Mouse (Mus musculus) heart, embryonic 16.5 days (tissue): ENCODE measurements around the gene Eps8l3. TPM values are rescaled to one million over a fixed set of nuclear protein-coding genes. Genes with fewer than 3 reads are reported as not detected.

Experiments
- ATAC-seq: fragments of 200-750 bp; cut with Nextera tagmentation; replicated peaks from 2 replicates; pipeline ENCODE4 v1.8.0; 2017; ENCODE audit warnings: moderate number of reproducible peaks; ENCODE audit not compliant: insufficient read depth, low FRiP score; ENCODE audit errors: extremely low read depth
- H3K27ac ChIP-seq: fragments of 300-500 bp; sonication (generic); 2 replicates; pipeline ENCODE4 v1.5.1; 2014; ENCODE audit warnings: mild to moderate bottlenecking, low read length, control low read depth, moderate library complexity
- H3K27me3 ChIP-seq: fragments of 300-500 bp; sonication (generic); 2 replicates; pipeline ENCODE4 v1.6.1; 2014; ENCODE audit warnings: low read length, mixed read lengths; ENCODE audit not compliant: control insufficient read depth, insufficient read depth
- H3K36me3 ChIP-seq: fragments of 300-500 bp; sonication (generic); 2 replicates; pipeline ENCODE4 v1.6.1; 2014; ENCODE audit not compliant: control insufficient read depth, insufficient read depth
- H3K4me1 ChIP-seq: fragments of 300-500 bp; sonication (generic); 2 replicates; pipeline ENCODE4 v1.6.1; 2014; ENCODE audit warnings: low read length, mixed read lengths; ENCODE audit not compliant: control insufficient read depth, insufficient read depth
- H3K4me2 ChIP-seq: fragments of 300-500 bp; sonication (generic); 2 replicates; pipeline ENCODE4 v1.6.1; 2014; ENCODE audit warnings: low read depth, mild to moderate bottlenecking, control low read depth, low read length
- H3K4me3 ChIP-seq: fragments of 300-500 bp; sonication (generic); 2 replicates; pipeline ENCODE4 v1.5.1; 2014; ENCODE audit warnings: mild to moderate bottlenecking, control low read depth, low read length
- H3K9ac ChIP-seq: fragments of 300-500 bp; sonication (generic); 2 replicates; pipeline ENCODE4 v1.6.1; 2014; ENCODE audit warnings: low read length, control low read depth
- H3K9me3 ChIP-seq: fragments of 300-500 bp; sonication (generic); replicated peaks from 2 replicates; pipeline ENCODE4 v1.6.1; 2016; ENCODE audit warnings: low read length; ENCODE audit not compliant: control insufficient read depth
- WGBS: fragments of 180-500 bp; shearing (Covaris S2); extraction: QIAGEN DNeasy Blood & Tissue Kit; methylation state at CpG from one replicate; pipeline ENCODE4 v1.1.7; 2014; 5-methylcytosine and 5-hydroxymethylcytosine counted together
- polyA plus RNA-seq: library from polyadenylated mRNA; unstranded; fragments of >200 nt; fragmentation: Nextera tagmentation; extraction: Ambion mirVana; gene quantifications from 2 replicates; pipeline ENCODE4 v1.2.1, GENCODE M21; 2015

Eps8l3 gene
- polyA plus RNA-seq, 1 experiment from 2014 or later = 0.64 TPM

DNA sequence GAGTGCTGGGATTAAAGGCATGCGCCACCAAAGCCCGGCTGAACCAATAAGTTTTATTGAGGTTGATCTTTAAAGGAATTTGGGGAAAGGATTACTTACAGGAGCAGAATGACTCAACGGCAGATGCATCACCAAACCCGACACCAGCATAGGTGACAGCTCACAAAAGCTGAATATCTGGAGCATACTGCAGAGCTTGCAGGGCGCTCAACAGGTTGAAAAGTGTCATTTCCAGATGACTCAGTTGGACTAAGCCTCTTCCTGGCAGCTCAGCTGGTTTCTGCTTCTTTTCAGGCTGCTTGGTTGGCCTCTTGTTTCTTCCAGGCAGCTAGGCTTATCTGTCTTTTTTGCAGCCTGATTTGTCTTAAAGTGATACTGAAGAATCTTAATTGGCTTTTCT, 41.7 kb upstream of the Eps8l3 start:
- Histone ChIP-seq H3K27ac (no peak overlapping the region), H3K36me3 (no peaks in the 10 kb centered on the region), H3K4me1 (peaks cover 13% of the 10 kb centered on the region), H3K9me3 (no peaks in the 10 kb centered on the region), H3K27me3 (no peaks in the 10 kb centered on the region), H3K4me2 (no peak overlapping the region), H3K4me3 (no peak overlapping the region), H3K9ac (no peak overlapping the region)
- ATAC-seq = no peak
- 94% methylated on average over 5 of the region's 5 CpGs for WGBS

DNA sequence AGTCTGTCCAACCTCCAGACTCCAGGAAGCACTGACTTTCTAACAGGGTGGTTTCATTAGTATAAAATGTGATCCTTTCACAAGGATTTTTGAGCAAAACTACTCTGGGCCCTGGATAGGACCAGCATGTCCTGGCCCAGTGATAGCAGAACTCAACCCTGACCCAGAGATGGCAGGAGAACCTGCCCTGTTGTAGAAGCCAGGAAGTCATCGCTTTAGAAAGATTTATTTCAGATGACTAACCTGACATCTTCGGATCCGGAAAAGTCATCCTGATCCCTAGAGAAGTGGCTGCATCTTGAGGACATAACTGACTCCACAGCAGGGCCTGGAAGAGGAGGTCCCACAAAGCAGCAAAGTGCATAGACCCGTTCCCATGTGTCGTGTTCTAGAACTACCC, 37.2 kb upstream of the Eps8l3 start:
- no peaks in the 10 kb centered on the region; the same call in 1 of the 2 replicates for H3K27me3 ChIP-seq
- no peak overlapping the region for H3K9ac ChIP-seq
- H3K4me3 ChIP-seq = no peak overlapping the region
- WGBS = 90% methylated on average over 5 of the region's 5 CpGs
- peaks cover 7% of the 10 kb centered on the region for H3K4me1 ChIP-seq
- H3K27ac ChIP-seq = no peak overlapping the region
- no peaks in the 10 kb centered on the region for H3K36me3 ChIP-seq
- no peak overlapping the region for H3K4me2 ChIP-seq
- ATAC-seq = no peak
- no peaks in the 10 kb centered on the region for H3K9me3 ChIP-seq

DNA sequence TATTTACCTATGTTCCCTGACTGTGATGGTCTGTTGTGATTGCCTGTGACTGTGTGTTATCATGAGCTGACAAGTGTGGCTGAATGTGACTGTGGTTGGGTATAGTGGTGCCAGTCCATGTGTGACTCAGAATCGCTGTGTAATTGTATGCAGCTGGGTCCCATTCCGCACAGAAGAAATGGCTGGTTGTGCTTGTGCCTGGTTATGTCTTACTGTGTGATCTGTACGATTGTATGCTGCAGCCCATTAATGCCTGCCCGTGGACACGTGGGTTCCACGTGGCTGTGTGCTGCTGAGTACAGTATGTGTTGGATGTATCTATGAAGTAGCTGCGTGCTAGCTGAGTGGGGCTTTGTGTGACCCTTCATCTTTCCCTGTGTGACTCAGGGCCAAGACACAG, 36.2 kb upstream of the Eps8l3 start:
- Histone ChIP-seq H3K36me3 (no peaks in the 10 kb centered on the region), H3K27ac (no peak overlapping the region), H3K4me1 (peaks cover 7% of the 10 kb centered on the region), H3K4me2 (no peak overlapping the region), H3K27me3 (no peaks in the 10 kb centered on the region; the same call in 1 of the 2 replicates), H3K9me3 (no peaks in the 10 kb centered on the region), H3K9ac (no peak overlapping the region), H3K4me3 (no peak overlapping the region)
- WGBS = 86% methylated on average over 7 of the region's 7 CpGs
- no peak for ATAC-seq

DNA sequence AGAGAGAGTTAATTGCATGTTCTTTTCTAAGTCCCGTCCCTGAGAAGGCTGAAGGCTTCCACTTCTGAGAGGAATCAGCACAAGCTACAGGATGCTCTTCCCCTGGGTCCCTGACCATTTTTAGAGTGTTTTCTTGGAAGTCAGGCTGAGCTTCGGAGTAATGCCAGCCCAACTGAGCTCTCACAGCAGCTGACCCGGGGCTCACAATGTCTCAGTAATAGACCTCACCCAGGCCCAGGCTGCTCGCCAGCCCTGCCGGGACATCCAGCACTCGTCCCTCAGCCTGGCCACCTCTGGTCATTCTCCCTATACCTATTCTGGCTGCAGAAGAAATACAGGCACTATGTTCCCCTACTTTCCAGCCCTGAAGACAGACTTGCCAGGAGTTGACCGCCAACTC, 35.7 kb upstream of the Eps8l3 start:
- no peak overlapping the region for H3K9ac ChIP-seq
- peaks cover 7% of the 10 kb centered on the region for H3K4me1 ChIP-seq
- no peak for ATAC-seq
- no peaks in the 10 kb centered on the region for H3K36me3 ChIP-seq
- no peaks in the 10 kb centered on the region for H3K9me3 ChIP-seq
- WGBS = 71% methylated on average over 7 of the region's 7 CpGs
- no peak overlapping the region for H3K27ac ChIP-seq
- H3K27me3 ChIP-seq = no peaks in the 10 kb centered on the region; the same call in 1 of the 2 replicates
- H3K4me2 ChIP-seq = no peak overlapping the region
- H3K4me3 ChIP-seq = no peak overlapping the region

DNA sequence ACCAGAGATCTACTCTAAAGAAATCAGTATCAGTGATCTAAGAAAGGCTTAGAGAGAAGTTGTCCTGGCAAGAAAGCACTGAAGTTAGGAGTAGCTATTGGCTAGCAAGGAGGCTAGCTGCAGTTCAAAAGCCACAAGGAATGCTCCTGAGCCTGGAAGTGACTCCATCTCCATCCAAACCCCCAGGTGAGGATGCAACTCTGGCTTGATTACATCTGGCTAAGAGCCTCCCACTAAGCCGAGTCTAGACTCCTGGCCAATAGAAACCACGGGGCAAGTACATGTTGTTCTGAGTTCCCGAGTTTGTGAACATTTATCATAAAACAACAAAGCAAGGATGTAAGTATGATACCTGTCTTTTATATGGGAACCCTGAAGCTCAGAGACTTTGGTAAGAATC, 33.6 kb upstream of the Eps8l3 start:
- Histone ChIP-seq H3K27ac (no peak overlapping the region), H3K9me3 (no peaks in the 10 kb centered on the region), H3K4me3 (no peak overlapping the region), H3K4me1 (peaks cover 7% of the 10 kb centered on the region), H3K4me2 (no peak overlapping the region), H3K36me3 (no peaks in the 10 kb centered on the region), H3K27me3 (no peaks in the 10 kb centered on the region; the same call in 1 of the 2 replicates), H3K9ac (no peak overlapping the region)
- 79% methylated on average over 3 of the region's 3 CpGs for WGBS
- ATAC-seq = no peak

DNA sequence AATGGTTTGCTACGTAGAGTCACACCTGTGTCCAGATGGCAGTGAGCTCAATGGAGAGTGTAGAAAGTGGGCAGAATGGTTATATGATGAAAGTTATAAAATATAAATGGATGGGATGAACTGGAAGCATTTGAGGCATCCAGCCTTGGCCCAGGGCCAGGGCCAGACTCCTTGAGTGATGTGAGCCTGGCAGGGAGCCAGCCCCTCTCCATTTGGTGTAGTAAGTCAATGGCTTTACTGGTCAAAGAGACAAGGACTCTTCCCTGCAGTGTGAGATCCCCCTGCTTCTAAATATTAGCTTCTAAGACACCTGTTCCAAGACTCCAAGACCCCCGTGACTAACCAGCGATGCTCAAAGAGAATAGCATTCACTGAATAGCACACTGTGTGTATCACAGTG, 33.0 kb upstream of the Eps8l3 start:
- Histone ChIP-seq H3K36me3 (no peaks in the 10 kb centered on the region), H3K4me2 (no peak overlapping the region), H3K4me3 (no peak overlapping the region), H3K9ac (no peak overlapping the region), H3K27me3 (no peaks in the 10 kb centered on the region; the same call in 1 of the 2 replicates), H3K9me3 (no peaks in the 10 kb centered on the region), H3K27ac (no peak overlapping the region), H3K4me1 (peaks cover 7% of the 10 kb centered on the region)
- ATAC-seq = no peak
- 74% methylated on average over 3 of the region's 3 CpGs for WGBS

DNA sequence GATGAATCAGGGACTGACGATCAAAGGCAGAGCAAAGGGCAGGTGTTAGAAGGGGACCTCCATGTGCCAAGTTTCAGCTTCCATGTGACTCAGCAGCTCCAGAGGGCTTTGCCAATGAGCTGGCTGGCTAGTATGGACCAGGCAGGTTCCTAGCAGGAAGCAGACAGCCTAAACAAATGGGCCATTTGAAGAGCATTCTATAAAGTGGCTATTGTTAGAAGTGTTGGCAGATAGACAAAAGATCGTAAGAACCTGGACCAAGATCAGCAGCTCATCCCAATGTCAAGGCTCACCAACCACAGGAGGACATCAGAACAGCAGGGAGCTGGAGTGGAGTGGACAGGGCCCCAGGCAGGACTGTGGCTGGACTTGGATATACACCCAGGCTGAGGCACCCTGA, 32.5 kb upstream of the Eps8l3 start:
- no peak for ATAC-seq
- Histone ChIP-seq H3K27ac (no peak overlapping the region), H3K9me3 (no peaks in the 10 kb centered on the region), H3K4me3 (no peak overlapping the region), H3K4me2 (no peak overlapping the region), H3K27me3 (no peaks in the 10 kb centered on the region; the same call in 1 of the 2 replicates), H3K9ac (no peak overlapping the region), H3K4me1 (peaks cover 10% of the 10 kb centered on the region), H3K36me3 (no peaks in the 10 kb centered on the region)
- WGBS = 50% methylated on average over 2 of the region's 2 CpGs

DNA sequence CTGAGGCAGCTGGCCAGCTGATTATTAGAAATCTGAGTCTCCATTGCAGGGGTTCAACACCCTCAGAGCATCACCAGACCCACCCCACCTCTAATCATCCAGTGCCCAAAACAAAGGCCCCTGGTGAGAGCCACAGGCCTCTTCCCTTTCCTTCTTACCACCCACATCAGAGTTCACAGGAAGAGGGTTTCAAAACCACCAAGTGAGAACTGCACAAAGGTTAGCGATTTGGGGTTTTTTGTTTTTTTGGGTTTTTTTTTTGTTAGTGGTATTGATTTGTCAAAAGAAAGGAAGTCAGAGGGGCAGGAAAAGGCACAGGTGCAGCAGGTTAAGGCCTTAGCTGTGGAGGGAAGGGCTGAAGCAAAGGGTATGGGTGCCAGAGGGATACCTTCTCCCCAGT, 30.9 kb upstream of the Eps8l3 start:
- ATAC-seq = no peak
- WGBS = 78% methylated on average over 1 of the region's 1 CpGs
- Histone ChIP-seq H3K27me3 (no peaks in the 10 kb centered on the region; the same call in 1 of the 2 replicates), H3K27ac (no peak overlapping the region), H3K9me3 (no peaks in the 10 kb centered on the region), H3K4me1 (peaks cover 20% of the 10 kb centered on the region), H3K4me3 (no peak overlapping the region), H3K9ac (no peak overlapping the region), H3K36me3 (no peaks in the 10 kb centered on the region), H3K4me2 (no peak overlapping the region)

DNA sequence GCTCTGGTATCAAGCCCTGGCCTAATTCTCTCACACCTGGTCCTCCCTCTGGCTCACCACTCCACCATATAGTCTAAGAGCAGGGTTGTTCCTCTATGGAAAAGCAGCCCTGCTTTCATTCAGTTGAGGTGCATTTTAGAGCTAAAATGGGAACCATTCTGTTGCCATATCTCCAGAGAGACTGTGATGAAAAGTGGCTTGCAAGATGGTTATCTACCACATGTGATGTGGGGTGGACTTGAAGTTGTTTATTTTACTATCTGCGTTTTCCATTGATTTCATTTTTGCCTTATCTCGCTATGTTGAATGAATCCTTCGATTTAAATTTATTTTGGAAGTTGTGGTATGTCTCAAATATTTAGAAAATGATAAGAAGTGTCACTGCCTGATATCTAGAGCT, 30.2 kb upstream of the Eps8l3 start:
- H3K4me3 ChIP-seq = no peak overlapping the region
- H3K4me2 ChIP-seq = no peak overlapping the region
- H3K9ac ChIP-seq = no peak overlapping the region
- peaks cover 20% of the 10 kb centered on the region for H3K4me1 ChIP-seq
- no peaks in the 10 kb centered on the region for H3K9me3 ChIP-seq
- no peaks in the 10 kb centered on the region for H3K36me3 ChIP-seq
- WGBS = 41% methylated on average over 3 of the region's 3 CpGs
- no peak overlapping the region for H3K27ac ChIP-seq
- no peaks in the 10 kb centered on the region; the same call in 1 of the 2 replicates for H3K27me3 ChIP-seq
- no peak for ATAC-seq

DNA sequence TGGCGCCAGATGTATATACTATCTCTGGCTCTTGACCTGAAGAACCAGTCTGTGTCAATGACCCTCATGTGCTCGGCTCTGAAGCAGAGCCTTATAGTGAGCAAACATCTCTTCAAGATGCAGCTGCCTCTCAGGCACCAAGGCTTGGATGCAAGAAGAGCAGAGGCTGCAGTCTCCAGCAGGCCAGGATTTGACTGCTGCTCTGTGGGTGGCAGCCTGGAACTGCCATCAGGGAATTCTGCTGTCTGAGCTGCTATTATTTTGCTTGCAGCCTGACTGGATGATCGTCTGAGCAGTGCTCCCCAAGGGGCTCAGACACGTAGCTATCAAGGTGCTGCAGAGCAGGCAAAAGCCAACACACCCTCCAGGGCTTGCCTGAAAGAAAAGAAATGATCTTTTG, 28.9 kb upstream of the Eps8l3 start:
- Histone ChIP-seq H3K27ac (no peak overlapping the region), H3K4me3 (no peak overlapping the region), H3K36me3 (no peaks in the 10 kb centered on the region), H3K9me3 (no peaks in the 10 kb centered on the region), H3K4me2 (no peak overlapping the region), H3K4me1 (peaks cover 20% of the 10 kb centered on the region), H3K27me3 (no peaks in the 10 kb centered on the region), H3K9ac (no peak overlapping the region)
- WGBS = 52% methylated on average over 4 of the region's 4 CpGs
- no peak for ATAC-seq
